ENCODE assay signal across 17 mouse cellular contexts in genomic region chr7:141302702-141303268, GRCm38 (mm10). TPM values are rescaled to one million over a fixed set of nuclear protein-coding genes. Genes with fewer than 3 reads are reported as not detected.
DNase-seq lines count a peak whose midpoint lies in the region; ATAC-seq lines count a peak whose summit lies in the region.
"Had no signal": no experiment of that assay in that cellular context is flagged by ENCODE, and none has a peak within 500 bp of the region (broad histone marks: within the 10 kb centered on the region; RNA-seq: fewer than 3 reads in every experiment).

No protein-coding gene starts in this region.

- no peak for DNase-seq in heart, embryonic 10.5 days (ENCODE audit: low spot score)
- peak; percentile 27 to 44 for DNase-seq in spleen, postnatal 36 days (ENCODE audit: low spot score in 2 of 2)
- no peak for DNase-seq in spleen, postnatal 10 days (ENCODE audit: low spot score in 2 of 2)
- peak; percentile 45 for DNase-seq in thymus, postnatal 4 days
- DNase-seq in cerebellum, adult 8-10 months, result no peak
- DNase-seq in layer of hippocampus, adult 18-20 months (ENCODE audit: low spot score in 2 of 2), result no peak
- DNase-seq: cerebellum, postnatal 10 days; heart, adult 2 months; liver, embryonic 13.5 days had no signal

- H3K9me3 ChIP-seq in heart, embryonic 16.5 days (replicated peaks; ENCODE audit: control insufficient read depth, low read length), result no peaks in the 10 kb centered on the region
- no peaks in the 10 kb centered on the region for H3K9me3 ChIP-seq in heart, embryonic 10.5 days
- H3K9me3 ChIP-seq: forebrain, embryonic 10.5 days; G1E; liver, embryonic 13.5 days; megakaryocyte, embryonic 14.5 days had no signal

- H3K4me1 ChIP-seq in heart, embryonic 16.5 days (ENCODE audit: control insufficient read depth, insufficient read depth, low read length), result no peaks in the 10 kb centered on the region
- no peaks in the 10 kb centered on the region for H3K4me1 ChIP-seq in heart, embryonic 10.5 days
- H3K4me1 ChIP-seq: forebrain, embryonic 10.5 days had no signal

- H3K27ac ChIP-seq in heart, embryonic 16.5 days (ENCODE audit: low read length), result no peak overlapping the region
- no peak overlapping the region for H3K27ac ChIP-seq in heart, embryonic 10.5 days
- H3K27ac ChIP-seq: forebrain, embryonic 10.5 days; heart, adult 2 months; liver, embryonic 13.5 days had no signal

- ATAC-seq in heart, embryonic 16.5 days (replicated peaks; ENCODE audit: extremely low read depth, insufficient read depth, low FRiP score), result 0 out of 2 replicates have a peak, but pooled peaks have one; percentile 6
- peak; percentile 36; the same call in 1 of the 2 replicates for ATAC-seq in monocyte, adult 5-6 weeks (replicated peaks; ENCODE audit: insufficient number of reproducible peaks, low FRiP score, low TSS enrichment, poor library complexity, severe bottlenecking)

- H3K36me3 ChIP-seq in heart, embryonic 16.5 days (ENCODE audit: control insufficient read depth, insufficient read depth), result peaks cover 47% of the 10 kb centered on the region
- peaks cover 89% of the 10 kb centered on the region for H3K36me3 ChIP-seq in heart, embryonic 10.5 days

- 75% methylated on average over 1 of the region's 1 CpGs for whole genome bisulfite sequencing in heart, embryonic 16.5 days
- 85% methylated on average over 1 of the region's 1 CpGs for WGBS in heart, embryonic 10.5 days

- H3K27me3 ChIP-seq in heart, embryonic 16.5 days (ENCODE audit: control insufficient read depth, insufficient read depth, low read length), result no peaks in the 10 kb centered on the region
- H3K27me3 ChIP-seq in heart, embryonic 10.5 days (ENCODE audit: insufficient read depth, poor library complexity, severe bottlenecking), result no peaks in the 10 kb centered on the region
- H3K27me3 ChIP-seq: liver, embryonic 13.5 days; megakaryocyte, embryonic 14.5 days had no signal

- H3K4me3 ChIP-seq in heart, embryonic 16.5 days (ENCODE audit: low read length), result no peak overlapping the region
- H3K4me3 ChIP-seq in heart, embryonic 10.5 days, result no peak overlapping the region
- H3K4me3 ChIP-seq: forebrain, embryonic 10.5 days; heart, adult 2 months; liver, embryonic 13.5 days; megakaryocyte, embryonic 14.5 days had no signal

- no peak overlapping the region for H3K9ac ChIP-seq in heart, embryonic 16.5 days (ENCODE audit: low read length)
- H3K9ac ChIP-seq: liver, embryonic 13.5 days had no signal

- H3K4me2 ChIP-seq in heart, embryonic 16.5 days (ENCODE audit: low read depth, low read length), result no peak overlapping the region
- H3K4me2 ChIP-seq: liver, embryonic 13.5 days had no signal

RNA-seq across cellular contexts. Expression of gene Drd4, which starts 11.0 kb away (rescaled TPM):
- 0.05 and 0.13 TPM in 2 replicates for polyA plus RNA-seq in heart, embryonic 16.5 days (2015; fragmentation: Nextera tagmentation; extraction: Ambion mirVana)
- 0.13 TPM in 1 of 2 replicates, not detected in the other for polyA plus RNA-seq in heart, embryonic 10.5 days (2016; fragmentation: Nextera tagmentation; extraction: Ambion mirVana)
- total RNA-seq in monocyte, adult 5-6 weeks (2017), result not detected in 3 replicates
- total RNA-seq in layer of hippocampus, adult 18-20 months (2021), result not detected
- total RNA-seq: gastrocnemius, adult 18-20 months; heart, adult 2 months; heart, postnatal 25 days had no signal
- polyA plus RNA-seq: G1E; liver, embryonic 13.5 days had no signal

RNA-seq across cellular contexts. Expression of gene Sct, which starts 23.9 kb away (rescaled TPM):
- polyA plus RNA-seq in heart, embryonic 16.5 days (2015; fragmentation: Nextera tagmentation; extraction: Ambion mirVana), result 2.1 and 2.8 TPM in 2 replicates
- 1.7 and 5.0 TPM in 2 replicates for polyA plus RNA-seq in heart, embryonic 10.5 days (2016; fragmentation: Nextera tagmentation; extraction: Ambion mirVana)
- not detected in 3 replicates for total RNA-seq in monocyte, adult 5-6 weeks (2017)
- not detected for total RNA-seq in layer of hippocampus, adult 18-20 months (2021)
- total RNA-seq: G1E; gastrocnemius, adult 18-20 months; heart, adult 2 months; heart, postnatal 25 days had no signal
- polyA plus RNA-seq: G1E; heart, adult 2 months had no signal

RNA-seq across cellular contexts. Expression of gene Deaf1, which starts 24.7 kb away (rescaled TPM):
- 37.6 and 37.7 TPM in 2 replicates for polyA plus RNA-seq in heart, embryonic 16.5 days (2015; fragmentation: Nextera tagmentation; extraction: Ambion mirVana)
- 35.6 and 39.4 TPM in 2 replicates for polyA plus RNA-seq in heart, embryonic 10.5 days (2016; fragmentation: Nextera tagmentation; extraction: Ambion mirVana)
- 10.2 to 21.2 TPM (median 16.0 TPM) in 3 replicates for total RNA-seq in monocyte, adult 5-6 weeks (2017)
- 10 to 100 TPM; 66.3 to 79.6 TPM for total RNA-seq in layer of hippocampus, adult 18-20 months (2021)

RNA-seq across cellular contexts. Expression of gene Tmem80, which starts 24.8 kb away (rescaled TPM):
- 32.2 and 32.5 TPM in 2 replicates for polyA plus RNA-seq in heart, embryonic 16.5 days (2015; fragmentation: Nextera tagmentation; extraction: Ambion mirVana)
- polyA plus RNA-seq in heart, embryonic 10.5 days (2016; fragmentation: Nextera tagmentation; extraction: Ambion mirVana), result 39.5 and 41.2 TPM in 2 replicates
- 2.8 to 16.3 TPM (median 7.1 TPM) in 3 replicates for total RNA-seq in monocyte, adult 5-6 weeks (2017)
- 10 to 100 TPM; 29.2 to 30.5 TPM for total RNA-seq in layer of hippocampus, adult 18-20 months (2021)

RNA-seq across cellular contexts. Expression of gene Cdhr5, which starts 26.2 kb away (rescaled TPM):
- polyA plus RNA-seq in heart, embryonic 16.5 days (2015; fragmentation: Nextera tagmentation; extraction: Ambion mirVana), result 1.6 TPM in 1 of 2 replicates, not detected in the other
- not detected in 2 replicates for polyA plus RNA-seq in heart, embryonic 10.5 days (2016; fragmentation: Nextera tagmentation; extraction: Ambion mirVana)
- not detected in 3 replicates for total RNA-seq in monocyte, adult 5-6 weeks (2017)
- total RNA-seq in layer of hippocampus, adult 18-20 months (2021), result not detected
- total RNA-seq: gastrocnemius, adult 18-20 months; heart, adult 2 months; heart, postnatal 25 days had no signal
- polyA plus RNA-seq: embryonic facial prominence, embryonic 11.5 days; forebrain, embryonic 10.5 days; G1E; heart, adult 2 months had no signal

Comparison
In these comparisons a context has a peak if more than half of its experiments do, and no peak if none do; other contexts are left out.
1. DNase-seq: peak in spleen, postnatal 36 days (2 of 2) and thymus, postnatal 4 days (single experiment); none in heart, embryonic 10.5 days (single experiment), spleen, postnatal 10 days (0 of 2), cerebellum, adult 8-10 months (single experiment) and layer of hippocampus, adult 18-20 months (0 of 2).